Mouse (Mus musculus): Measurements from ENCODE around the gene Lpar3.

- TF ChIP-seq CTCF (IDR thresholded peaks at IDR 0.05; ENCODE audit: low read depth) (no peak), EP300 (IDR thresholded peaks at IDR 0.05; ENCODE audit: low read depth) (no peak)
These were observed 13.0 kb downstream of the Lpar3 start for GRCm38 (mm10) chr3:146233741-146234140.

Data from liver, embryonic 14.5 days (tissue).